Mouse (Mus musculus) brown adipose tissue, adult 24 weeks (tissue): Measurements from ENCODE around the gene Lenep. TPM values are rescaled to one million over a fixed set of nuclear protein-coding genes. Genes with fewer than 3 reads are reported as not detected.

Experiments
- H3K27ac ChIP-seq: fragments of 200-500 bp; replicated peaks from 2 replicates; pipeline ENCODE4 v1.5.1; 2012; ENCODE audit warnings: low read depth, mild to moderate bottlenecking, low read length
- H3K4me1 ChIP-seq: fragments of 200-500 bp; 2 replicates; pipeline ENCODE4 v1.6.1; 2012; ENCODE audit warnings: low read length, mixed read lengths; ENCODE audit not compliant: control insufficient read depth, insufficient read depth, insufficient read length
- H3K4me3 ChIP-seq: fragments of 200-500 bp; 2 replicates; pipeline ENCODE4 v1.5.1; 2012; ENCODE audit warnings: low read depth, mild to moderate bottlenecking, low read length, moderate library complexity; ENCODE audit not compliant: insufficient read depth
- polyA plus RNA-seq: library from polyadenylated mRNA; stranded (reverse); fragments of >200 nt; gene quantifications from 2 replicates; pipeline ENCODE4 v1.2.4, GENCODE M21; 2012; ENCODE audit not compliant: missing spikeins, insufficient read depth, insufficient read length

Lenep gene
- polyA plus RNA-seq, 1 experiment = not detected

DNA sequence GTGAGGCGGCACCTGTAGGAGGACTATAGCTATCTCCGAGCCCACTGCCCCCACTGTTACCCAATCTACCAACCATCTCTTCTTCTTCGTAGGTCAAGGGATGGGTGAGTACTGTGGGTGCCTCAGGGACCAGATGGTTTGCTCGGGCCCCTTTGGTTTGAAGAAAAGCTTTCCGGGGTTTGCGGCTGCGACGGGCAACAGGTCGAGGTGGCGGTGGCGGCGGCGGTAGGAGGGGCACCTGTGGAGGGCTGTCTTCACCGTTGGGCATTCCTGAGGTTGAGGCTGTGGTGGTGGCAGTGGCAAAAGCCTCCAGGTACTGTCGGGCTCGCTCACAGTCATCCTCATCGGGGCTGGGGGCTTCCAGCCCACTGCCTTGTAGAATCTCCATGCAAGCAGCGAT, 21.9 kb downstream of the Lenep start:
- Histone ChIP-seq H3K27ac (no peak overlapping the region), H3K4me1 (peaks cover 17% of the 10 kb centered on the region), H3K4me3 (no peak overlapping the region)

DNA sequence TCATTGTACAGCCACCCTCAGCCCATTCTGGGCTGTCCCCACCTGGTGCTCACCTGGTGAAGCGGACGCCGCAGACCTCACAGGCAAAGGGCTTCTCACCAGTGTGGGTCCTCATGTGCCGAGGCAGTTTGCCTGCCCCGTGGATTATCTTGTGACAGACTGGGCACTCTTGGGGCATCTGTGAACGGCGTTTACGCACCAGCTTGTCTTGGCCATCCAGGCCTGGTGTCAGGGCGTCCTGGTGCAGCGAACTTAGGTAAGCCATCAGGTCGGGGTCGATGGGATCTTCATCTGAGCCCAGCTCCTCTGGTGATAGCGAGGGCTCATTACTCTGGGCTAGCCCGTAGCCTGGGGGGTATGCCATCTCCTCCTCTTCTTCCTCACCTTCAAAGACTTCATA, 22.3 kb downstream of the Lenep start:
- Histone ChIP-seq H3K4me1 (peaks cover 17% of the 10 kb centered on the region), H3K4me3 (no peak overlapping the region), H3K27ac (peak overlapping the region; percentile 48; the same call in 1 of the 2 replicates)

- Histone ChIP-seq H3K27ac (peak overlapping the region; percentile 80), H3K4me1 (peaks cover 16% of the 10 kb centered on the region), H3K4me3 (peak overlapping the region; percentile 62; the same call in 1 of the 2 replicates)
Observed at GRCm38 (mm10) chr3:89379388-89380131, 23.0 kb downstream of the Lenep start.

- peak overlapping the region; percentile 62 for H3K4me3 ChIP-seq
- H3K4me1 ChIP-seq = peaks cover 9% of the 10 kb centered on the region
- H3K27ac ChIP-seq = peak overlapping the region; percentile 80
Observed at GRCm38 (mm10) chr3:89378394-89379067, 24.1 kb downstream of the Lenep start.

DNA sequence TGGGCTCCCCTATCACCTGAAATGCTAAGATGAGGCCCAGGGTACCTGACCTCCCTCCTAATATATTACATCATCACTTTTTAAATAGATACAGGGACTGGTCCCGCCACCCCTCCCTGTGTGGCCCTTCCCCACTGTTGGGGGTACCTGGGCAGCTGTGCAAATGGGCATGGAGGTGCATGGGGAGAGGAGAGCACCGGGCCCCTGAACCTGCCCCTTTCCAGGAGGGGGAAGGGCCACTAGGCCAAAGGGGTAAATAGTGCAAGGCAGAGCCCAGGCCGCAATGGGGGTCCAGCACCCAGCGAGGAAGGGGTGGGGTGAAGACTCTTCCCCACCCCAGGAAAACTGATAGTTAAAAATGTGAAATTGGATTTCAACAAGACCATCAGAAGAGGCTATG, 24.8 kb downstream of the Lenep start:
- Histone ChIP-seq H3K4me3 (peak overlapping the region; percentile 62; the same call in 1 of the 2 replicates), H3K4me1 (peaks cover 6% of the 10 kb centered on the region), H3K27ac (peak overlapping the region; percentile 80)

GRCm38 (mm10) chr3:89373581-89374231, 28.9 kb downstream of the Lenep start:
- H3K4me1 ChIP-seq = no peaks in the 10 kb centered on the region
- no peak overlapping the region for H3K27ac ChIP-seq
- H3K4me3 ChIP-seq = no peak overlapping the region

GRCm38 (mm10) chr3:89367338-89367737, 35.3 kb downstream of the Lenep start:
- Histone ChIP-seq H3K4me3 (peak overlapping the region; percentile 15; the same call in 1 of the 2 replicates), H3K4me1 (peaks cover 9% of the 10 kb centered on the region), H3K27ac (peak overlapping the region; percentile 86)

DNA sequence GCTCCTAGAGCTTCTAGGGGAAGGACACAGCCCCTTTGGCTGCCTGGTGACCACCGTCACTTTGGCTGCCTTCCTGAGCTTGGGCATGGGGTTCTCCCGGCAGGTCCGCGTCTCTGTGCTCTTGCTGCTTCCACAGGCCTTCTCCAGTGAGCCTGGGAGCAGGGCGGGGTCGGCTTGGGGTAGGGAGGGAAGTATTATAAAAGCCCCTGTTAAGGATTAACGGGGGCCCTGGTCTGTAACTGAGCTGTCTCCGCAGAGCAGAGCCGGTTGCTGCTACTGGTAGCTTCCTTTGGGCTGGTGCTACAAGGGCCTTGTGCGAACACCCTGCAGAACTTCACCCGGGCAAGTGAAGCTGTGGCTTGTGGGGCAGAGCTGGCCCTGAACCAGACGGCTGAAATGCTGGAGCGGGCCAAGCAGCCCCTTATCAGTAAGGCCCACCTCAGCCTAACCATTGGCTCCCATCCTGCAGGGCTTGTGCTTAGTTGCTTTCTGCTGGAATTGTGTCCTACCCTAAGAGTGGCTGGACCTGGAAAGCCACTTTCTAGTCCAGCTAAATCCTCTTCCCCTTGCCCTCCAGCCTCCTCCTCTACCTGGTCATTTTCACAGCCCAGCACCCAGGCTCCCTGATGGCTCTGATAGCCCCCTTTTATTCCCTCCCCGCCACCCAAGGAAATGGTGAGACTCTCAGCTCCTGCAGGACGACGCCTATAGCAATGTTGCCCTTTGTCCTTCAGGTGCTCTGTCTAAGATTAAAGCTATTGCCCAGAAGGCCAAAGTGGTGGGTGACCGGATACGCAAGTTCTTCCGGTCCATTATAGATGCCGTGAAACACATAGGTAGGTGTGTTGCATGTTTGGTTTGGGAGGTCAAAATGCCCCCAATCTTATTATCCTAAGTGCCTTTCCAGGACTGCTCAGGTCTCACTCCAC, 36.8 kb downstream of the Lenep start:
- Histone ChIP-seq H3K4me3 (no peak overlapping the region), H3K27ac (no peak overlapping the region), H3K4me1 (peaks cover 9% of the 10 kb centered on the region)

- H3K4me3 ChIP-seq = no peak within 1 kb of the TSS
- H3K27ac ChIP-seq = no peak within 1 kb of the TSS
Observed at GRCm38 (mm10) chr3:89365153-89365485, 37.5 kb downstream of the Lenep start, which contains the start of gene Dcst1. TSS of gene Dcst1 (minus strand) at chr3:89365253.

GRCm38 (mm10) chr3:89364631-89365030, 38.0 kb downstream of the Lenep start:
- Histone ChIP-seq H3K27ac (no peak overlapping the region), H3K4me1 (peaks cover 9% of the 10 kb centered on the region), H3K4me3 (no peak overlapping the region)

More at GRCm38 (mm10) chr3:89365153-89365485, 37.5 kb downstream of the Lenep start, which contains the start of gene Dcst1:
- H3K4me1 ChIP-seq = peaks cover 9% of the 10 kb centered on the region

DNA sequence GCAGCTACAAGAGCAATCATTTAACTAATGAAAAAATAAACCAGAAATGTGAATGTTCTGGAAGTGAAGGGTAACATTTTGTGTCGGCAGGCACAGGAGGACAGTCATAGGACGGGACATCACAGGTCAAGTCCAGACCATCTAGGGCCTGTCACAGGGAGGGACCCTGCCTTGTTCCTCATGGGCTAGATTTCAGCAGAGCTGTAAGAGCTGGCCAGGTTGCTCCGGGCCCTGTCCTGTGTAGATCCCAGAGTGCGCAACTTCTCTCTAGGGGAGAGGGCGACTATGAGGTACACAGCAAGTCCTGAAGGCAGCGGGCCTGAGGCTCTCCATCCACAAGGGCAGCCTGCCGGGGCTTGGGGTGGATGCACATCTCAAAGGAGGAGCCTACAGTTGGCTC, 40.9 kb downstream of the Lenep start, which contains the start of gene Dcst2:
TSS of gene Dcst2 (plus strand) at position 301 of the 400 bp plus-strand sequence.
- Histone ChIP-seq H3K4me3 (no peak within 1 kb of the TSS), H3K4me1 (peaks cover under 1% of the 10 kb centered on the region), H3K27ac (no peak within 1 kb of the TSS)

DNA sequence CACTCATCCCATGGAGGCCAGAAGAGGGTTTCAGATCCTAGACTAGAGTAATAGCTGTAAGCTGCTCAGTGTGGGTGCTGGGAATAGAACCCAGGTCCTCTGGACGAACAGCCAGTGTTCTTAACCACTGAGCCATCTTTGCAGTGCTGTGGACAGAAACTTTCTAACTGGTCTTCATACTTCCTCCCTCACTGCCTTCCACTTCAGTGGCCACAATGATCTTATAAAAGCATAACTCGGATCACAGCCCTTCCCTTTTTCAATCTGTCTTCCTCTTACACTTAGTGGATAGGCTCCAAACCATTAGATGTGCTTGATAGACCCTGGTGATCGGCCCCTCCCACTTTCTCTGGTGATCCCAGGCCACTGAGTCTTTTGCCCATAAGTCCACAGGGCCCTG, 42.4 kb downstream of the Lenep start:
- no peak overlapping the region for H3K4me3 ChIP-seq
- no peaks in the 10 kb centered on the region for H3K4me1 ChIP-seq
- no peak overlapping the region for H3K27ac ChIP-seq

GRCm38 (mm10) chr3:89359630-89360029, 43.0 kb downstream of the Lenep start:
- Histone ChIP-seq H3K4me3 (no peak overlapping the region), H3K27ac (no peak overlapping the region), H3K4me1 (no peaks in the 10 kb centered on the region)

- no peak overlapping the region for H3K4me3 ChIP-seq
- H3K27ac ChIP-seq = no peak overlapping the region
- no peaks in the 10 kb centered on the region for H3K4me1 ChIP-seq
Observed at GRCm38 (mm10) chr3:89356029-89356428, 46.6 kb downstream of the Lenep start.
